Mouse (Mus musculus) liver, embryonic 14.5 days (tissue): Measurements from ENCODE around the gene Vkorc1l1.

Experiments used
- CTCF ChIP-seq: IDR thresholded peaks from 2 replicates; pipeline ENCODE4 v1.5.1; 2016; ENCODE audit warnings: antibody characterized with exemption, low read depth, control low read depth
- EP300 ChIP-seq: IDR thresholded peaks from 2 replicates; pipeline ENCODE4 v1.6.1; 2016; ENCODE audit warnings: antibody characterized with exemption, low read depth

DNA sequence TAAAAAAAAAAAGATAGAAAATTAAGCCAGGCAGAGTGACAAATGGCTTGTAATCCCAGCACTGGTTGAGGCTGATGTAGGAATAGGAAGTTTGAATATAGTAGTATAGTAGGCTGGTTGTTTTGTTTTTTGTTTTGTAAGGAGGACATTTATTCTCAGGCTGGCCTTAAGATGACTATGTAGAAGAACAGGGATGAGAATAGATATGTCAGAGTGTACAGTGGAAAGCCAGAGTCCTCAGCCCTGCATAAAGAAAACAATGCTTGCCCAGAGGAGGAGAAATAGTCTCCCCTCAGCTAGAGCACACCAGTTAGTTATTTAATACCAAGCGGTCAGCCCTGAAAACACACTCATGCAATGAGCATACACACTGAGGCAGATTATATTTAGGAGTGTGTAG is 43.3 kb upstream of the Vkorc1l1 start, which contains the start of gene Phkg1:
- no peak for TF ChIP-seq CTCF
- TF ChIP-seq EP300: no peak
